22 mouse cellular contexts compared by ENCODE assay signal in the genomic region with DNA sequence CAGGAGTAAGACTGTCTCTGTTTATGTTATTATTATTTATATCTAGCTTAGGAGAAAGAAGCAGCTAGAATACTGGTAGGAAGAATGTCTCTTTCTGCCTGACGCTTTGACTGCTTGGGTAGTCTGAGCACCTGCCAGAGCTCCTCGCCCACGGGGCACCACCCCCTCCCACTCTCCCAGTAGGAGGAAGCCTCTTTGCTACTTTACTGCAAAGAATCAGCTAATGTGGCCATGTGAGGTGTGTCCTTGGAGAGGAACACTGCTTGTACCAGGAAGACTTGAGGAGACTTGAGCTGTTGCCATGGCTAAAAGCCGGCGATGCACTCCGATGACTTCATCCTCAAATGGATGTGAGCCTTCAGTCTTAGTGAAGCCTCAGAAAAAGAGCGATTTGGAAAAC. TPM values are rescaled to one million over a fixed set of nuclear protein-coding genes. Genes with fewer than 3 reads are reported as not detected.
DNase-seq lines count a peak whose midpoint lies in the region; ATAC-seq and TF ChIP-seq lines count a peak whose summit lies in the region.
"Had no signal": no experiment of that assay in that cellular context is flagged by ENCODE, and none has a peak within 500 bp of the region (broad histone marks: within the 10 kb centered on the region; RNA-seq: fewer than 3 reads in every experiment).

No protein-coding gene starts in this region.

- no peak for TF ChIP-seq EP300 in stomach, postnatal 0 days (optimal IDR thresholded peaks at IDR 0.05)

- H3K4me2 ChIP-seq in hindbrain, embryonic 16.5 days (ENCODE audit: low read length) = no peak overlapping the region
- no peak overlapping the region for H3K4me2 ChIP-seq in hindbrain, embryonic 11.5 days (replicated peaks; ENCODE audit: low read depth, low read length)
- H3K4me2 ChIP-seq in stomach, embryonic 14.5 days (replicated peaks; ENCODE audit: low read depth, low read length) = no peak overlapping the region
- H3K4me2 ChIP-seq in stomach, postnatal 0 days (replicated peaks; ENCODE audit: low read depth) = no peak overlapping the region
- H3K4me2 ChIP-seq: hindbrain, embryonic 12.5 days; liver, embryonic 13.5 days; neural tube, embryonic 12.5 days had no signal

- 61% methylated on average over 7 of the region's 7 CpGs for WGBS in hindbrain, embryonic 16.5 days
- WGBS in hindbrain, embryonic 11.5 days = 76% methylated on average over 7 of the region's 7 CpGs
- WGBS in stomach, embryonic 14.5 days = 52% methylated on average over 7 of the region's 7 CpGs
- 47% methylated on average over 7 of the region's 7 CpGs for WGBS in stomach, postnatal 0 days
- 52% methylated on average over 7 of the region's 7 CpGs for WGBS in lung, adult 2 months

- no peaks in the 10 kb centered on the region for H3K36me3 ChIP-seq in hindbrain, embryonic 16.5 days (ENCODE audit: control insufficient read depth, insufficient read depth, low read length)
- no peaks in the 10 kb centered on the region for H3K36me3 ChIP-seq in hindbrain, embryonic 11.5 days (ENCODE audit: control insufficient read depth, insufficient read depth, low read length)
- H3K36me3 ChIP-seq in stomach, embryonic 14.5 days (ENCODE audit: control insufficient read depth, insufficient read depth, low read length) = no peaks in the 10 kb centered on the region
- no peaks in the 10 kb centered on the region for H3K36me3 ChIP-seq in stomach, postnatal 0 days (ENCODE audit: control insufficient read depth, insufficient read depth, low read length)
- H3K36me3 ChIP-seq: embryonic facial prominence, embryonic 10.5 days; hindbrain, embryonic 12.5 days; liver, embryonic 13.5 days; neural tube, embryonic 12.5 days had no signal

- H3K9ac ChIP-seq in hindbrain, embryonic 16.5 days (ENCODE audit: low read depth, low read length) = 0 out of 2 replicates have a peak overlapping the region, but pooled peaks have one; percentile 5
- H3K9ac ChIP-seq in hindbrain, embryonic 11.5 days (ENCODE audit: low read depth, low read length) = no peak overlapping the region
- 0 out of 2 replicates have a peak overlapping the region, but pooled peaks have one; percentile 10 for H3K9ac ChIP-seq in stomach, embryonic 14.5 days (replicated peaks; ENCODE audit: low read depth, low read length)
- H3K9ac ChIP-seq in stomach, postnatal 0 days (ENCODE audit: low read length) = no peak overlapping the region
- H3K9ac ChIP-seq: hindbrain, embryonic 12.5 days; liver, embryonic 13.5 days; neural tube, embryonic 12.5 days had no signal

- DNase-seq in hindbrain, embryonic 11.5 days (ENCODE audit: low spot score) = no peak
- no peak for DNase-seq in stomach, postnatal 0 days (ENCODE audit: low spot score)
- peak; percentile 49 to 52 for DNase-seq in right cerebral cortex, postnatal 10 days (ENCODE audit: low spot score in 2 of 2)
- DNase-seq in gastrocnemius, postnatal 10 days = no peak
- DNase-seq in lung, adult 2 months = no peak
- DNase-seq in adrenal gland, adult 8-10 months = no peak
- DNase-seq: cerebellum, postnatal 25 days; gastrocnemius, adult 2 months; kidney, adult 11 months; kidney, postnatal 10 days; liver, embryonic 13.5 days; thymus, postnatal 14 days had no signal

- no peak for TF ChIP-seq CTCF in stomach, postnatal 0 days (IDR thresholded peaks at IDR 0.05; ENCODE audit: low read depth)
- TF ChIP-seq CTCF in lung, adult 2 months (IDR thresholded peaks at IDR 0.05; ENCODE audit: insufficient read depth, low read length) = no peak

- H3K4me3 ChIP-seq in hindbrain, embryonic 16.5 days (ENCODE audit: low read length) = no peak overlapping the region
- no peak overlapping the region for H3K4me3 ChIP-seq in hindbrain, embryonic 11.5 days (ENCODE audit: low read depth, low read length)
- H3K4me3 ChIP-seq in stomach, embryonic 14.5 days (ENCODE audit: low read depth, low read length) = no peak overlapping the region
- no peak overlapping the region for H3K4me3 ChIP-seq in stomach, postnatal 0 days (ENCODE audit: low read depth, low read length)
- no peak overlapping the region for H3K4me3 ChIP-seq in lung, adult 2 months (replicated peaks; ENCODE audit: extremely low read depth, low read depth, low read length)
- H3K4me3 ChIP-seq: embryonic facial prominence, embryonic 10.5 days; gastrocnemius, adult 2 months; hindbrain, embryonic 12.5 days; liver, embryonic 13.5 days; neural tube, embryonic 12.5 days had no signal

- H3K9me3 ChIP-seq in hindbrain, embryonic 16.5 days (ENCODE audit: control insufficient read depth, low read length) = no peaks in the 10 kb centered on the region
- no peaks in the 10 kb centered on the region for H3K9me3 ChIP-seq in hindbrain, embryonic 11.5 days (ENCODE audit: control insufficient read depth, low read length)
- H3K9me3 ChIP-seq in stomach, embryonic 14.5 days (ENCODE audit: control insufficient read depth, low read depth, low read length) = no peaks in the 10 kb centered on the region
- no peaks in the 10 kb centered on the region for H3K9me3 ChIP-seq in stomach, postnatal 0 days (ENCODE audit: control insufficient read depth, low read length)
- H3K9me3 ChIP-seq: embryonic facial prominence, embryonic 10.5 days; hindbrain, embryonic 12.5 days; liver, embryonic 13.5 days; neural tube, embryonic 12.5 days had no signal

- no peak for TF ChIP-seq POLR2A in lung, adult 2 months (IDR thresholded peaks at IDR 0.05; ENCODE audit: borderline replicate concordance, extremely low read depth, low read depth, low read length)

- no peaks in the 10 kb centered on the region for H3K27me3 ChIP-seq in hindbrain, embryonic 16.5 days (replicated peaks; ENCODE audit: control insufficient read depth, insufficient read depth, low read length)
- H3K27me3 ChIP-seq in hindbrain, embryonic 11.5 days (ENCODE audit: control insufficient read depth, insufficient read depth, low read length) = no peaks in the 10 kb centered on the region
- H3K27me3 ChIP-seq in stomach, embryonic 14.5 days (ENCODE audit: control insufficient read depth, insufficient read depth, low read length) = no peaks in the 10 kb centered on the region
- H3K27me3 ChIP-seq in stomach, postnatal 0 days (ENCODE audit: control insufficient read depth, insufficient read depth, low read length) = no peaks in the 10 kb centered on the region
- H3K27me3 ChIP-seq: hindbrain, embryonic 12.5 days; liver, embryonic 13.5 days; neural tube, embryonic 12.5 days had no signal

- ATAC-seq in hindbrain, embryonic 16.5 days = no peak
- no peak for ATAC-seq in hindbrain, embryonic 11.5 days (ENCODE audit: low FRiP score)
- ATAC-seq in stomach, embryonic 14.5 days (ENCODE audit: insufficient number of reproducible peaks, insufficient read depth, low FRiP score, low read depth) = no peak
- ATAC-seq in stomach, postnatal 0 days (ENCODE audit: low FRiP score, low TSS enrichment) = no peak
- ATAC-seq: forebrain, embryonic 14.5 days had no signal

- H3K27ac ChIP-seq in hindbrain, embryonic 16.5 days (ENCODE audit: low read depth, low read length) = no peak overlapping the region
- no peak overlapping the region for H3K27ac ChIP-seq in hindbrain, embryonic 11.5 days (ENCODE audit: low read depth, low read length)
- no peak overlapping the region for H3K27ac ChIP-seq in stomach, embryonic 14.5 days (ENCODE audit: low read length)
- H3K27ac ChIP-seq in stomach, postnatal 0 days (replicated peaks) = no peak overlapping the region
- H3K27ac ChIP-seq: embryonic facial prominence, embryonic 10.5 days; gastrocnemius, adult 2 months; hindbrain, embryonic 12.5 days; liver, embryonic 13.5 days; neural tube, embryonic 12.5 days had no signal

- H3K4me1 ChIP-seq in hindbrain, embryonic 16.5 days (ENCODE audit: control insufficient read depth, insufficient read depth, low read depth, low read length) = peaks cover 4% of the 10 kb centered on the region; the same call in 1 of the 2 replicates
- H3K4me1 ChIP-seq in hindbrain, embryonic 11.5 days (replicated peaks; ENCODE audit: control insufficient read depth, insufficient read depth, low read length) = no peaks in the 10 kb centered on the region
- peaks cover 3% of the 10 kb centered on the region; the same call in 1 of the 2 replicates for H3K4me1 ChIP-seq in stomach, embryonic 14.5 days (ENCODE audit: control insufficient read depth, insufficient read depth, low read length)
- H3K4me1 ChIP-seq in stomach, postnatal 0 days (replicated peaks; ENCODE audit: control insufficient read depth, insufficient read depth) = no peaks in the 10 kb centered on the region
- H3K4me1 ChIP-seq in lung, adult 2 months (ENCODE audit: control insufficient read depth, insufficient read depth, low read length) = no peaks in the 10 kb centered on the region
- H3K4me1 ChIP-seq: hindbrain, embryonic 12.5 days; liver, embryonic 13.5 days; neural tube, embryonic 12.5 days had no signal

RNA-seq across cellular contexts. Expression of gene Mindy4b-ps, which starts 32.6 kb away (rescaled TPM):
- polyA plus RNA-seq in hindbrain, embryonic 16.5 days (2015; fragmentation: Nextera tagmentation; extraction: Ambion mirVana) = 0.12 and 0.21 TPM in 2 replicates
- polyA plus RNA-seq in hindbrain, embryonic 11.5 days (2014; fragmentation: Nextera tagmentation; extraction: Ambion mirVana) = not detected in 2 replicates
- polyA plus RNA-seq in stomach, embryonic 14.5 days (2014; fragmentation: Nextera tagmentation; extraction: Ambion mirVana) = not detected in 2 replicates
- polyA plus RNA-seq in stomach, postnatal 0 days (2015; fragmentation: Nextera tagmentation; extraction: Ambion mirVana) = not detected in 2 replicates
- not detected for total RNA-seq in gastrocnemius, postnatal 10 days (2021)
- not detected in 2 replicates for polyA plus RNA-seq in lung, adult 2 months (2012; rRNA removed)
- not detected for total RNA-seq in adrenal gland, adult 8-10 months (2022)
- total RNA-seq: gastrocnemius, adult 2 months; megakaryocyte progenitor cell, adult 5-6 weeks; MEL had no signal
- polyA plus RNA-seq: embryonic facial prominence, embryonic 10.5 days; hindbrain, embryonic 12.5 days; limb, embryonic 11.5 days; liver, embryonic 13.5 days; lung, embryonic 16.5 days; neural tube, embryonic 12.5 days had no signal

Comparison
In these comparisons a context has a peak if more than half of its experiments do, and no peak if none do; other contexts are left out.
1. H3K9ac ChIP-seq: peak in hindbrain, embryonic 16.5 days (single experiment) and stomach, embryonic 14.5 days (single experiment); none in hindbrain, embryonic 11.5 days (single experiment) and stomach, postnatal 0 days (single experiment).
2. DNase-seq: peak in right cerebral cortex, postnatal 10 days (2 of 2); none in hindbrain, embryonic 11.5 days (single experiment), stomach, postnatal 0 days (single experiment), gastrocnemius, postnatal 10 days (single experiment), lung, adult 2 months (single experiment) and adrenal gland, adult 8-10 months (single experiment).